Mouse (Mus musculus) embryonic fibroblast, embryonic 13.5 days (primary cell): ENCODE measurements around the gene Ccdc183.

Experiments
- CTCF ChIP-seq: IDR thresholded peaks from 2 replicates; pipeline ENCODE4 v1.5.1; 2011; ENCODE audit warnings: mild to moderate bottlenecking, control low read depth, low read length, moderate library complexity, borderline replicate concordance; ENCODE audit not compliant: insufficient read depth
- POLR2A ChIP-seq: IDR thresholded peaks from 2 replicates; pipeline ENCODE4 v1.6.1; 2011; ENCODE audit warnings: low read depth, mild to moderate bottlenecking, control low read depth, low read length, moderate library complexity

DNA sequence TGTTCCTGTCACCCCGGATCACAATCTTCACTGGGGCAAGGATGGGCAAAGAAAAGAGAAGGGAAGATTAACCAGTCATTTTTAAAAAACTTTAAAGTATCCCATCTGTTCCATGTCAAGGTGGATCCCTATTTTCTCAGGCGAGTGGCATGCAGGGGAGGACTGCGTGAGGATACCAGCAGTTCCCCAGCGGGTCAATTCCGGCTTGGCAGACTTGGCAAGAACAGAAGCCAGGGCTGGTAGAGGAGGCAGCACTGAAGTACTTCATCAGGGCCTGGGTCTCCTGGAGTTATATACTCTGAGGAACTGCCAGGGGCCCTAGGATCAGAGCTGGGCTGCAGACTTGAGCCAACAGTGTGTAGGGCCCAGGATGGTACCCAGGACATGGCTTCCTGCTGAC, 15.0 kb downstream of the Ccdc183 start:
- no peak for TF ChIP-seq POLR2A
- no peak for TF ChIP-seq CTCF
